Mouse (Mus musculus): ENCODE data around the gene Elmo1.

- TF ChIP-seq POLR2A (IDR thresholded peaks at IDR 0.05; ENCODE audit: insufficient read length, low read depth) (no peak), MAX (IDR thresholded peaks at IDR 0.05; ENCODE audit: low read depth) (no peak), POLR2AphosphoS2 (IDR thresholded peaks at IDR 0.05; ENCODE audit: insufficient read length, low read depth) (no peak), TCF12 (IDR thresholded peaks at IDR 0.05; ENCODE audit: insufficient read depth, poor library complexity, severe bottlenecking) (no peak), MYOG (IDR thresholded peaks at IDR 0.05; ENCODE audit: control insufficient read depth in 1 of 3, insufficient read depth in 1 of 3, insufficient read length in 2 of 3, low read depth in 2 of 3) (no peak), REST (IDR thresholded peaks at IDR 0.05; ENCODE audit: insufficient read depth, insufficient read length) (no peak)
Measured at GRCm38 (mm10) chr13:20116019-20116418, 25.6 kb downstream of the Elmo1 start.
